Mouse (Mus musculus) G1E (cell line): ENCODE measurements around the gene Lrrc55.

Experiments used
- CTCF ChIP-seq: IDR thresholded peaks from 2 replicates; pipeline ENCODE4 v1.5.1; 2012; ENCODE audit warnings: low read depth, low read length, inconsistent platforms, mixed read lengths
- GATA1 ChIP-seq: IDR thresholded peaks from 2 replicates; pipeline ENCODE4 v1.6.1; 2012; ENCODE audit warnings: borderline replicate concordance, low read length, inconsistent platforms, mixed read lengths
- GATA2 ChIP-seq: IDR thresholded peaks from 2 replicates; pipeline ENCODE4 v1.6.1; 2012; ENCODE audit warnings: low read depth, low read length, inconsistent platforms, borderline replicate concordance
- POLR2AphosphoS5 ChIP-seq: IDR thresholded peaks from 2 replicates; pipeline ENCODE4 v1.6.1; 2012; ENCODE audit warnings: low read depth, low read length, inconsistent platforms; ENCODE audit not compliant: insufficient replicate concordance
- TAL1 ChIP-seq: conservative IDR thresholded peaks from 2 replicates; pipeline ENCODE4 v1.6.1; 2012; ENCODE audit warnings: low read depth, low read length, inconsistent platforms, mixed read lengths

DNA sequence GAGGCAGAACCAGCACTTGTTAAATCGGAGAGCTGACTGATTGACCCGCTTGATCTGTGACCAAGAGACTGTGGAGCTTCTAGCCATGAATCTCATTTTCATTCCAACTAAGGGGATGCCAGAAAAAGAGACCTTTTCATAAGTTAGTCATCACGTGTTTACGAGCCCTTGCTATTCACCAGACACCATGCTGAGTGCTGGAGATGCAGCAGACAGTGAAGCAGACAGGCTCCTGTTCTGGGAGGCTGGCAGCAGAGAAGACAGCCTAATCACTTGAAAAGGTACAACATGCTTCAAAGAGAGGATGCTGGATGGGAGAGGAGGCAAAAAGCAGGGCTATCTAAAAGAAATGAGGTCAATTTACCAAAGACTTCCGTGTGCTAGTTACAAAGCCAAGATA, 12.3 kb upstream of the Lrrc55 start:
- TF ChIP-seq CTCF: no peak
- no peak for TF ChIP-seq POLR2AphosphoS5
- TF ChIP-seq GATA1: no peak
- TF ChIP-seq TAL1: no peak
- no peak for TF ChIP-seq GATA2
